31 mouse cellular contexts compared by ENCODE assay signal in genomic region chr8:69540764-69541163, GRCm38 (mm10). TPM values are rescaled to one million over a fixed set of nuclear protein-coding genes. Genes with fewer than 3 reads are reported as not detected.
DNase-seq lines count a peak whose midpoint lies in the region; ATAC-seq and TF ChIP-seq lines count a peak whose summit lies in the region.
"Not testable (repeated sequence)": the region's sequence is repeated elsewhere in the genome, so short reads cannot be mapped to it uniquely, and the experiment has no call there.
"Had no signal": no experiment of that assay in that cellular context is flagged by ENCODE, and none has a peak within 500 bp of the region (broad histone marks: within the 10 kb centered on the region; RNA-seq: fewer than 3 reads in every experiment).

No protein-coding gene starts in this region.

- not testable (repeated sequence) for H3K4me1 ChIP-seq in hindbrain, postnatal 0 days (ENCODE audit: insufficient read depth, low read length); midbrain, postnatal 0 days (ENCODE audit: insufficient read depth, low read length)

- not testable (repeated sequence) for H3K4me3 ChIP-seq in hindbrain, postnatal 0 days (ENCODE audit: low read length); midbrain, postnatal 0 days (ENCODE audit: low read depth, low read length)

- WGBS in hindbrain, postnatal 0 days, result 62% methylated on average over 7 of the region's 7 CpGs
- 87% methylated on average over 6 of the region's 7 CpGs for WGBS in midbrain, postnatal 0 days

- peak; percentile 76 for ATAC-seq in hindbrain, postnatal 0 days
- ATAC-seq in midbrain, postnatal 0 days (ENCODE audit: low FRiP score), result not testable (repeated sequence)

- H3K27ac ChIP-seq in hindbrain, postnatal 0 days; midbrain, postnatal 0 days (ENCODE audit: low read depth, low read length): not testable (repeated sequence)

- not testable (repeated sequence) for H3K36me3 ChIP-seq in hindbrain, postnatal 0 days (ENCODE audit: insufficient read depth, low read length); midbrain, postnatal 0 days (ENCODE audit: insufficient read depth, low read length)

- not testable (repeated sequence) for H3K9me3 ChIP-seq in hindbrain, postnatal 0 days (ENCODE audit: low read length); midbrain, postnatal 0 days (ENCODE audit: low read length)

- H3K27me3 ChIP-seq in hindbrain, postnatal 0 days (ENCODE audit: insufficient read depth, low read length); midbrain, postnatal 0 days (ENCODE audit: insufficient read depth, low read length): not testable (repeated sequence)

- H3K9ac ChIP-seq in hindbrain, postnatal 0 days (replicated peaks; ENCODE audit: low read length); midbrain, postnatal 0 days (replicated peaks; ENCODE audit: low read length, poor library complexity, severe bottlenecking): not testable (repeated sequence)

- TF ChIP-seq CTCF in brain, embryonic 14.5 days (IDR thresholded peaks at IDR 0.05; ENCODE audit: borderline replicate concordance, extremely low read depth, insufficient read depth, insufficient read length); hindbrain, postnatal 0 days (IDR thresholded peaks at IDR 0.05; ENCODE audit: low read depth); midbrain, postnatal 0 days (IDR thresholded peaks at IDR 0.05): not testable (repeated sequence)

- peak; percentile 4 for DNase-seq in brain, embryonic 14.5 days (ENCODE audit: low read depth)
- DNase-seq in cerebellum, adult 11-12 months, result peak; percentile 69
- peak; percentile 48 for DNase-seq in cerebellum, adult 8-10 months
- DNase-seq in cerebellum, postnatal 10 days, result peak; percentile 79 to 81
- DNase-seq in cerebellum, postnatal 36 days, result peak; percentile 49 to 59
- peak; percentile 13 for DNase-seq in hindbrain, postnatal 0 days (ENCODE audit: low spot score)
- peak; percentile 12 for DNase-seq in midbrain, postnatal 0 days (ENCODE audit: low spot score)

- H3K4me2 ChIP-seq in hindbrain, postnatal 0 days (ENCODE audit: low read depth, low read length); midbrain, postnatal 0 days (ENCODE audit: low read depth, low read length, poor library complexity, severe bottlenecking): not testable (repeated sequence)

- not testable (repeated sequence) for TF ChIP-seq POLR2A in brain, embryonic 14.5 days (IDR thresholded peaks at IDR 0.05; ENCODE audit: borderline replicate concordance, extremely low read depth, insufficient read depth, insufficient read length, poor library complexity, severe bottlenecking)

RNA-seq across cellular contexts. Expression of gene Gm7697, which starts 18.0 kb away (rescaled TPM):
- 0.04 TPM in 2 replicates for polyA plus RNA-seq in brain, embryonic 14.5 days (2012; rRNA removed)
- total RNA-seq in hindbrain, postnatal 0 days (2014; rRNA removed), result not detected in 2 replicates
- polyA plus RNA-seq in hindbrain, postnatal 0 days (2015; fragmentation: Nextera tagmentation; extraction: Ambion mirVana), result not detected in 2 replicates
- total RNA-seq in midbrain, postnatal 0 days (2014; rRNA removed), result 0.42 TPM in 1 of 2 replicates, not detected in the other
- polyA plus RNA-seq in midbrain, postnatal 0 days (2015; fragmentation: Nextera tagmentation; extraction: Ambion mirVana), result not detected in 2 replicates
- total RNA-seq: adrenal gland, adult 18-20 months; adrenal gland, postnatal 10 days; adrenal gland, postnatal 36 days; CH12.LX; G1E; gastrocnemius, adult 18-20 months; gastrocnemius, postnatal 10 days; gastrocnemius, postnatal 36 days; granulocyte monocyte progenitor cell, adult 5-6 weeks; heart, adult 2 months; heart, postnatal 14 days; heart, postnatal 4 days had no signal
- polyA plus RNA-seq: embryonic facial prominence, embryonic 10.5 days; embryonic facial prominence, embryonic 13.5 days; erythroblast, embryonic 14.5 days; forebrain, embryonic 12.5 days; forebrain, embryonic 15.5 days; G1E; heart, adult 2 months; heart, embryonic 10.5 days; heart, embryonic 13.5 days; heart, embryonic 16.5 days; hindbrain, embryonic 11.5 days; hindbrain, embryonic 14.5 days; intestine, embryonic 15.5 days; Patski had no signal

Comparison
In these comparisons a context has a peak if more than half of its experiments do, and no peak if none do; other contexts are left out.
1. DNase-seq: peak in every context shown above with its lines; median percentile 80 in cerebellum, postnatal 10 days; 69 in cerebellum, adult 11-12 months; 54 in cerebellum, postnatal 36 days; 48 in cerebellum, adult 8-10 months; 13 in hindbrain, postnatal 0 days; 12 in midbrain, postnatal 0 days; 4 in brain, embryonic 14.5 days.